Mouse (Mus musculus) limb, embryonic 15.5 days (tissue): ENCODE measurements at regions not wholly inside any gene's neighbourhood (a gene's known extent, or its start where the extent isn't known, plus 50 kb on each side); places are given as distances from the start of the nearest gene placed in this dataset.

Source experiments
- ATAC-seq: fragments of 200-750 bp; cut with Nextera tagmentation; 2 replicates; pipeline ENCODE4 v1.8.0; 2017; ENCODE audit warnings: low read depth, moderate TSS enrichment; ENCODE audit not compliant: insufficient number of reproducible peaks, low FRiP score, low TSS enrichment
- H3K27ac ChIP-seq: fragments of 300-500 bp; sonication (generic); 2 replicates; pipeline ENCODE4 v1.5.1; 2015; ENCODE audit warnings: moderate library complexity, mild to moderate bottlenecking, inconsistent platforms
- H3K27me3 ChIP-seq: fragments of 300-500 bp; sonication (generic); 2 replicates; pipeline ENCODE4 v1.6.1; 2015; ENCODE audit warnings: inconsistent platforms
- H3K36me3 ChIP-seq: fragments of 300-500 bp; sonication (generic); 2 replicates; pipeline ENCODE4 v1.6.1; 2015; ENCODE audit warnings: inconsistent platforms
- H3K4me1 ChIP-seq: fragments of 300-500 bp; sonication (generic); 2 replicates; pipeline ENCODE4 v1.6.1; 2015; ENCODE audit warnings: inconsistent platforms
- H3K4me2 ChIP-seq: fragments of 300-500 bp; sonication (generic); 2 replicates; pipeline ENCODE4 v1.6.1; 2015; ENCODE audit warnings: mild to moderate bottlenecking, inconsistent platforms
- H3K4me3 ChIP-seq: fragments of 300-500 bp; sonication (generic); 2 replicates; pipeline ENCODE4 v1.5.1; 2015; ENCODE audit warnings: mild to moderate bottlenecking, inconsistent platforms
- H3K9ac ChIP-seq: fragments of 300-500 bp; sonication (generic); 2 replicates; pipeline ENCODE4 v1.6.1; 2015; ENCODE audit warnings: inconsistent platforms
- H3K9me3 ChIP-seq: fragments of 300-500 bp; sonication (generic); 2 replicates; pipeline ENCODE4 v1.6.1; 2016; ENCODE audit warnings: inconsistent platforms
- WGBS: fragments of 180-500 bp; shearing (Covaris S2); methylation state at CpG from one replicate; pipeline ENCODE4 v1.1.7; 2015; 5-methylcytosine and 5-hydroxymethylcytosine counted together

- no peak overlapping the region for H3K9ac ChIP-seq
- ATAC-seq: no peak
These were observed 116.6 kb upstream of the Dpyd start for GRCm38 (mm10) chr3:118445360-118445759.

GRCm38 (mm10) chr3:118459636-118460035 is 102.3 kb upstream of the Dpyd start:
- 75% methylated on average over 2 of the region's 2 CpGs for WGBS
- Histone ChIP-seq H3K9ac (no peak overlapping the region), H3K4me1 (no peaks in the 10 kb centered on the region), H3K27ac (no peak overlapping the region), H3K4me2 (no peak overlapping the region), H3K36me3 (no peaks in the 10 kb centered on the region), H3K4me3 (no peak overlapping the region), H3K9me3 (no peaks in the 10 kb centered on the region), H3K27me3 (no peaks in the 10 kb centered on the region)
- no peak for ATAC-seq

More at GRCm38 (mm10) chr3:118445360-118445759, 116.6 kb upstream of the Dpyd start:
- Histone ChIP-seq H3K4me2 (no peak overlapping the region), H3K27me3 (no peaks in the 10 kb centered on the region), H3K4me1 (no peaks in the 10 kb centered on the region), H3K4me3 (no peak overlapping the region), H3K27ac (no peak overlapping the region), H3K36me3 (no peaks in the 10 kb centered on the region), H3K9me3 (no peaks in the 10 kb centered on the region)
- WGBS: 40% methylated on average over 4 of the region's 4 CpGs

DNA sequence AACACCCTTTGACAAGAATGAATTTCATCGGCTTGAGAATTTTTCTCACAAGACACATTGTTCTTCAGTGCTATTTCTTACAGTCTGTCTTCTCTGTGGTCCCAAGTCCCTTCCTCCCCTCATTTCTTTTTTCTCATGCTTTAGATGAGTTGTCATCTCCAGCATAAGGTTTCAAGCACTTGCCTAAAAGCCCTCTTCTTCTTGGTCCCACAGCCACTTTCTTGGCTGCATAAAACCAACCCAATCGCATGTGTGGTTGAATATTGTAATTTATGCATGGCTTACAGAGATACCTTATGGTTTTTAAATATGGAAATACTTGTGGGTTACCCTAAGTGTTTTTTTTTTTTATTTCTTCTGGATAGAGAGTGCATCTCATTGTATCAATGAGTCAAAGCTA is 96.3 kb upstream of the Dpyd start:
- Histone ChIP-seq H3K4me3 (no peak overlapping the region), H3K36me3 (no peaks in the 10 kb centered on the region), H3K9ac (no peak overlapping the region), H3K4me1 (no peaks in the 10 kb centered on the region), H3K27me3 (no peaks in the 10 kb centered on the region), H3K4me2 (no peak overlapping the region), H3K27ac (no peak overlapping the region), H3K9me3 (no peaks in the 10 kb centered on the region)
- no peak for ATAC-seq
- 87% methylated on average over 2 of the region's 2 CpGs for WGBS

GRCm38 (mm10) chr3:118472215-118472799 is 89.6 kb upstream of the Dpyd start:
- Histone ChIP-seq H3K9ac (no peak overlapping the region), H3K4me3 (no peak overlapping the region), H3K36me3 (no peaks in the 10 kb centered on the region), H3K27me3 (no peaks in the 10 kb centered on the region), H3K9me3 (no peaks in the 10 kb centered on the region), H3K4me2 (no peak overlapping the region), H3K27ac (no peak overlapping the region), H3K4me1 (no peaks in the 10 kb centered on the region)
- 16% methylated on average over 10 of the region's 10 CpGs for WGBS
- ATAC-seq: no peak

GRCm38 (mm10) chr3:118478065-118478464 is 83.9 kb upstream of the Dpyd start:
- WGBS: 94% methylated on average over 8 of the region's 8 CpGs
- no peak for ATAC-seq

DNA sequence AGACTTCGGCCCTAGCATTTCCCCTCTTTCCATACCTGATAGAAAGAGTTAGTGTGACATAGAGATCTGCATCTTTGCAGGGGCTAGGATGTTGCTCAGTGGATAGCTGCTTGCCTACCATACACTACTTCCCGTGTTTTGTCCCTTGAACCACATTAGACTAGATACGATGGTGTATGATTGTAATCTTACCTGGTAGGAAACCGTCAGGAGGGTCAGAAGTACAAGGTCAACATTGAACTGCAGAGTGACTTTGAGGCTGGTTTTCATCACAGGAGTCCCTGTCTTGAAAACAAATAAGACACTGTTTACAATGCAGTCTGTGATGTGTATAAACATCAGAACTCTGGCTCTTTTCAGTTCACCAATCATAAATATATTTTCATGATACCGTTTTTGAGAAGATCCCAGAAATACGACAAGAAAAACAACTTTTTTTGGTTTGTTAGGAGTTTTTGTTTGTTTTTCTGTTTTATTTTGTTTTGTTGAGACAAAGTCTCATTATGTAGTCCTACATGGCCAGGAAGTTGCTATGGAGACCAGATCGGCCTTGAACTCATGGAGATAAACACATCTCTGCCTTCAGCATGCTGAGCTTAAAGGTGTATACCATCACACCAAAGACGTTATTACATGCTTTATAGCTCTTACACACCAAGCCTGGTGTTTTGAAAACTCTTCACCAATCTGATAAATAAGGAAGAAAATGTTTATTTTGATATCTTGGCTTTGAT is 81.2 kb upstream of the Dpyd start:
- 77% methylated on average over 8 of the region's 8 CpGs for WGBS
- Histone ChIP-seq H3K4me1 (no peaks in the 10 kb centered on the region), H3K4me3 (no peak overlapping the region), H3K27ac (no peak overlapping the region), H3K27me3 (no peaks in the 10 kb centered on the region), H3K9me3 (no peaks in the 10 kb centered on the region), H3K9ac (no peak overlapping the region), H3K4me2 (no peak overlapping the region), H3K36me3 (no peaks in the 10 kb centered on the region)
- ATAC-seq: no peak

More at GRCm38 (mm10) chr3:118478065-118478464, 83.9 kb upstream of the Dpyd start:
- H3K27ac ChIP-seq: no peak overlapping the region
- H3K9ac ChIP-seq: no peak overlapping the region
- H3K4me3 ChIP-seq: no peak overlapping the region
- no peak overlapping the region for H3K4me2 ChIP-seq
- no peaks in the 10 kb centered on the region for H3K36me3 ChIP-seq
- no peaks in the 10 kb centered on the region for H3K9me3 ChIP-seq
- no peaks in the 10 kb centered on the region for H3K27me3 ChIP-seq
- no peaks in the 10 kb centered on the region for H3K4me1 ChIP-seq

GRCm38 (mm10) chr3:118485966-118486365 is 76.0 kb upstream of the Dpyd start:
- no peaks in the 10 kb centered on the region for H3K9me3 ChIP-seq
- no peak overlapping the region for H3K9ac ChIP-seq
- H3K4me2 ChIP-seq: no peak overlapping the region
- no peak overlapping the region for H3K4me3 ChIP-seq
- H3K27me3 ChIP-seq: no peaks in the 10 kb centered on the region
- WGBS: 63% methylated on average over 2 of the region's 2 CpGs
- H3K27ac ChIP-seq: no peak overlapping the region
- no peak for ATAC-seq
- no peaks in the 10 kb centered on the region for H3K36me3 ChIP-seq
- no peaks in the 10 kb centered on the region for H3K4me1 ChIP-seq

GRCm38 (mm10) chr3:118487408-118487807 is 74.5 kb upstream of the Dpyd start:
- Histone ChIP-seq H3K4me3 (no peak overlapping the region), H3K36me3 (no peaks in the 10 kb centered on the region), H3K9me3 (no peaks in the 10 kb centered on the region), H3K4me2 (no peak overlapping the region), H3K27me3 (no peaks in the 10 kb centered on the region), H3K9ac (no peak overlapping the region), H3K27ac (no peak overlapping the region), H3K4me1 (no peaks in the 10 kb centered on the region)
- no peak for ATAC-seq
- WGBS: 63% methylated on average over 8 of the region's 8 CpGs

- H3K4me2 ChIP-seq: no peak overlapping the region
- H3K36me3 ChIP-seq: no peaks in the 10 kb centered on the region
- no peak overlapping the region for H3K27ac ChIP-seq
- 88% methylated on average over 1 of the region's 1 CpGs for WGBS
- H3K4me1 ChIP-seq: no peaks in the 10 kb centered on the region
- no peaks in the 10 kb centered on the region for H3K9me3 ChIP-seq
- H3K9ac ChIP-seq: no peak overlapping the region
- no peak overlapping the region for H3K4me3 ChIP-seq
- ATAC-seq: no peak
- no peaks in the 10 kb centered on the region for H3K27me3 ChIP-seq
These were observed 70.8 kb upstream of the Dpyd start for GRCm38 (mm10) chr3:118491101-118491500.

DNA sequence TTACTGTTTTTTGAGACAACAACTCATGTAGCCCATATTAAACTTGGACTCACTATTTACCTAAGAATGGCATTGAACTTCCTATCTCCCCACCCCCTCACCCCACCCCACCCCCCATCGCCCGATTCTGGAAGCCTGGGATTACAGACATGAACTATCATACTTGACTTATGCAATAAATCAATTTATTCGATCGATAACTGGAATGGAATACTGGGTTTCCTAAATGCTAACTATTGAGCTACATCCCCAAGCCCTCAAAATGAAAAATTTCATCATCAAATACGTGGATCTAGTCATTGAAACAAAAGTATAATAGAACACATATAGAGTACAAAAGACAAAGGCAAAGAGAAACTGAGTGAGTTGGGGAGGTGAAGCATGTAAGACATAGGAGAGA is 70.1 kb upstream of the Dpyd start:
- ATAC-seq: no peak
- no peaks in the 10 kb centered on the region for H3K4me1 ChIP-seq
- no peaks in the 10 kb centered on the region for H3K27me3 ChIP-seq
- H3K27ac ChIP-seq: no peak overlapping the region
- no peaks in the 10 kb centered on the region for H3K9me3 ChIP-seq
- WGBS: 91% methylated on average over 5 of the region's 5 CpGs
- H3K4me2 ChIP-seq: no peak overlapping the region
- H3K36me3 ChIP-seq: no peaks in the 10 kb centered on the region
- no peak overlapping the region for H3K4me3 ChIP-seq
- no peak overlapping the region for H3K9ac ChIP-seq

DNA sequence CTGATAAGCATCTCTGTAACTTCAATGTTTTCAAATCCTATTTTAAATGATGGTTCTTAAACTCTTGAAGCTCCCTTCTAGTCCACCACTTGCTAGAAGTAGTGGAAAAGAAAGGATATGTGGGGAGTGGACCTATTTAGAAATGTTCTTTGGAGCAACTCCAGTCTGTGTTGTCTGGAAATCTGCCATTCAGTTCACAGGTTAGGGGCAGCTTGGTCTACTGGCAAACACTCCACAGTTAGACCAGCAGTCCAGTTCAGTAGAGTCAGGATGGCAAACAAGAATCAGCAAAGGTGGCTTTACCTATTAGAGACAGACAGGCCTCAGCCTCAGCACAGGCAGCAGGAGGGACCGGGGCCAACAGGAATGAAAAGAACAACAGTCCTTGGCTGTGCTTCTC is 67.3 kb upstream of the Dpyd start:
- no peak overlapping the region for H3K4me3 ChIP-seq
- H3K4me2 ChIP-seq: no peak overlapping the region
- H3K4me1 ChIP-seq: no peaks in the 10 kb centered on the region
- no peak overlapping the region for H3K27ac ChIP-seq
- no peaks in the 10 kb centered on the region for H3K36me3 ChIP-seq
- H3K9ac ChIP-seq: no peak overlapping the region
- no peak for ATAC-seq
- 82% methylated on average over 1 of the region's 1 CpGs for WGBS
- H3K9me3 ChIP-seq: no peaks in the 10 kb centered on the region
- H3K27me3 ChIP-seq: no peaks in the 10 kb centered on the region

DNA sequence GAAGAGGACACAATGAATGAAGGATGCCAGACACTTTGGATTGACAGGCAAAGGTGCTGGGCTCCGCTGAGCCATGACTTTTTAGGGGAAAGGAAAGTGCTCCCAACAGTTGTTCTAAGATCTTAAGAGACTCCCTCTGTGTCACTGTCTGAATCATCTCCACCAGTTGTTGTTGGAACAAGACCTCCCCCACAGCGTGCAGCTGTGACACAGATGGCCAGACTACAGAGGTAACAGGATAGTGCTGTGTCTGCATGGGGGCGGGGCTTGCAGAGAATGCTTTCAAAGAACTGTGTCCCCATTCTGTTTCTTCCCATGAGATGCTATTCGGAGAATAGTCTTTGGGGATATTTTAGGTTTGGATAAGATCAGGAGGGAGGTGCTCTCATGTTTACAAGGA is 61.7 kb upstream of the Dpyd start:
- Histone ChIP-seq H3K36me3 (no peaks in the 10 kb centered on the region), H3K27ac (no peak overlapping the region), H3K4me2 (no peak overlapping the region), H3K27me3 (no peaks in the 10 kb centered on the region), H3K4me3 (no peak overlapping the region), H3K9ac (no peak overlapping the region), H3K4me1 (no peaks in the 10 kb centered on the region), H3K9me3 (no peaks in the 10 kb centered on the region)
- 28% methylated on average over 4 of the region's 4 CpGs for WGBS
- ATAC-seq: 0 out of 2 replicates have a peak, but pooled peaks have one; percentile 78
